Mouse (Mus musculus): ENCODE measurements at regions not wholly inside any gene's neighbourhood (a gene's known extent, or its start where the extent isn't known, plus 50 kb on each side); places are given as distances from the start of the nearest gene placed in this dataset.

GRCm38 (mm10) chr13:53055697-53056096 lies 74.8 kb upstream of the Nfil3 start:
- Histone ChIP-seq H3K36me3 (replicated peaks; ENCODE audit: control insufficient read depth, insufficient read depth) (no peaks in the 10 kb centered on the region), H3K4me3 (replicated peaks; ENCODE audit: low read length) (no peak overlapping the region), H3K27me3 (ENCODE audit: control insufficient read depth, insufficient read depth, low read length) (no peaks in the 10 kb centered on the region), H3K27ac (no peak overlapping the region), H3K4me2 (replicated peaks) (no peak overlapping the region), H3K4me1 (replicated peaks; ENCODE audit: control insufficient read depth, insufficient read depth, low read length) (no peaks in the 10 kb centered on the region), H3K9me3 (ENCODE audit: control insufficient read depth, low read length) (no peaks in the 10 kb centered on the region), H3K9ac (no peak overlapping the region)
- DNase-seq (ENCODE audit: low spot score): no peak
- ATAC-seq (ENCODE audit: low FRiP score): no peak
- whole genome bisulfite sequencing: 83% methylated on average over 6 of the region's 6 CpGs

GRCm38 (mm10) chr13:53053211-53053610 lies 72.3 kb upstream of the Nfil3 start:
- H3K9me3 ChIP-seq (ENCODE audit: control insufficient read depth, low read length): no peaks in the 10 kb centered on the region
- WGBS: 87% methylated on average over 8 of the region's 8 CpGs
- no peak overlapping the region for H3K9ac ChIP-seq
- H3K27ac ChIP-seq: peak overlapping the region; percentile 53; the same call in 1 of the 2 replicates
- no peaks in the 10 kb centered on the region for H3K4me1 ChIP-seq (replicated peaks; ENCODE audit: control insufficient read depth, insufficient read depth, low read length)
- no peak overlapping the region for H3K4me3 ChIP-seq (replicated peaks; ENCODE audit: low read length)
- no peaks in the 10 kb centered on the region for H3K36me3 ChIP-seq (replicated peaks; ENCODE audit: control insufficient read depth, insufficient read depth)
- no peak overlapping the region for H3K4me2 ChIP-seq (replicated peaks)
- DNase-seq (ENCODE audit: low spot score) (no peak), ATAC-seq (ENCODE audit: low FRiP score) (no peak)
- no peaks in the 10 kb centered on the region for H3K27me3 ChIP-seq (ENCODE audit: control insufficient read depth, insufficient read depth, low read length)

GRCm38 (mm10) chr13:53052806-53053205 lies 71.9 kb upstream of the Nfil3 start:
- Histone ChIP-seq H3K27me3 (ENCODE audit: control insufficient read depth, insufficient read depth, low read length) (no peaks in the 10 kb centered on the region), H3K4me2 (replicated peaks) (no peak overlapping the region), H3K9me3 (ENCODE audit: control insufficient read depth, low read length) (no peaks in the 10 kb centered on the region), H3K4me1 (replicated peaks; ENCODE audit: control insufficient read depth, insufficient read depth, low read length) (no peaks in the 10 kb centered on the region), H3K9ac (no peak overlapping the region), H3K4me3 (replicated peaks; ENCODE audit: low read length) (no peak overlapping the region), H3K36me3 (replicated peaks; ENCODE audit: control insufficient read depth, insufficient read depth) (no peaks in the 10 kb centered on the region), H3K27ac (no peak overlapping the region)
- ATAC-seq (ENCODE audit: low FRiP score) (no peak; the same call in 1 of the 2 replicates), DNase-seq (ENCODE audit: low spot score) (peak; percentile 38)
- WGBS: 77% methylated on average over 14 of the region's 14 CpGs

GRCm38 (mm10) chr13:53052188-53052587 lies 71.3 kb upstream of the Nfil3 start:
- no peak for ATAC-seq (ENCODE audit: low FRiP score)
- no peak overlapping the region for H3K4me2 ChIP-seq (replicated peaks)
- H3K4me1 ChIP-seq (replicated peaks; ENCODE audit: control insufficient read depth, insufficient read depth, low read length): no peaks in the 10 kb centered on the region
- H3K4me3 ChIP-seq (replicated peaks; ENCODE audit: low read length): no peak overlapping the region
- H3K27ac ChIP-seq: no peak overlapping the region
- 85% methylated on average over 10 of the region's 10 CpGs for WGBS
- H3K27me3 ChIP-seq (ENCODE audit: control insufficient read depth, insufficient read depth, low read length): no peaks in the 10 kb centered on the region
- no peaks in the 10 kb centered on the region for H3K36me3 ChIP-seq (replicated peaks; ENCODE audit: control insufficient read depth, insufficient read depth)
- no peaks in the 10 kb centered on the region for H3K9me3 ChIP-seq (ENCODE audit: control insufficient read depth, low read length)
- H3K9ac ChIP-seq: no peak overlapping the region
- DNase-seq (ENCODE audit: low spot score): no peak

GRCm38 (mm10) chr13:53051386-53051785 lies 70.5 kb upstream of the Nfil3 start:
- DNase-seq (ENCODE audit: low spot score) (no peak), ATAC-seq (ENCODE audit: low FRiP score) (no peak)
- 85% methylated on average over 6 of the region's 6 CpGs for WGBS
- Histone ChIP-seq H3K9ac (no peak overlapping the region), H3K36me3 (replicated peaks; ENCODE audit: control insufficient read depth, insufficient read depth) (no peaks in the 10 kb centered on the region), H3K27me3 (ENCODE audit: control insufficient read depth, insufficient read depth, low read length) (no peaks in the 10 kb centered on the region), H3K27ac (no peak overlapping the region), H3K4me1 (replicated peaks; ENCODE audit: control insufficient read depth, insufficient read depth, low read length) (no peaks in the 10 kb centered on the region), H3K9me3 (ENCODE audit: control insufficient read depth, low read length) (no peaks in the 10 kb centered on the region), H3K4me2 (replicated peaks) (no peak overlapping the region), H3K4me3 (replicated peaks; ENCODE audit: low read length) (no peak overlapping the region)

- no peak overlapping the region for H3K4me2 ChIP-seq (replicated peaks)
- no peak overlapping the region for H3K27ac ChIP-seq
- no peaks in the 10 kb centered on the region for H3K4me1 ChIP-seq (replicated peaks; ENCODE audit: control insufficient read depth, insufficient read depth, low read length)
- no peaks in the 10 kb centered on the region for H3K27me3 ChIP-seq (ENCODE audit: control insufficient read depth, insufficient read depth, low read length)
- ATAC-seq (ENCODE audit: low FRiP score) (no peak), DNase-seq (ENCODE audit: low spot score) (no peak)
- no peaks in the 10 kb centered on the region for H3K36me3 ChIP-seq (replicated peaks; ENCODE audit: control insufficient read depth, insufficient read depth)
- WGBS: 92% methylated on average over 15 of the region's 15 CpGs
- no peak overlapping the region for H3K4me3 ChIP-seq (replicated peaks; ENCODE audit: low read length)
- no peaks in the 10 kb centered on the region for H3K9me3 ChIP-seq (ENCODE audit: control insufficient read depth, low read length)
- H3K9ac ChIP-seq: no peak overlapping the region
These were observed 68.3 kb upstream of the Nfil3 start for GRCm38 (mm10) chr13:53049176-53049575.

- no peak overlapping the region for H3K9ac ChIP-seq
- H3K9me3 ChIP-seq (ENCODE audit: control insufficient read depth, low read length): no peaks in the 10 kb centered on the region
- H3K27ac ChIP-seq: no peak overlapping the region
- WGBS: 85% methylated on average over 10 of the region's 10 CpGs
- no peaks in the 10 kb centered on the region for H3K36me3 ChIP-seq (replicated peaks; ENCODE audit: control insufficient read depth, insufficient read depth)
- H3K27me3 ChIP-seq (ENCODE audit: control insufficient read depth, insufficient read depth, low read length): no peaks in the 10 kb centered on the region
- H3K4me1 ChIP-seq (replicated peaks; ENCODE audit: control insufficient read depth, insufficient read depth, low read length): no peaks in the 10 kb centered on the region
- H3K4me2 ChIP-seq (replicated peaks): no peak overlapping the region
- no peak for DNase-seq (ENCODE audit: low spot score)
- H3K4me3 ChIP-seq (replicated peaks; ENCODE audit: low read length): no peak overlapping the region
- no peak for ATAC-seq (ENCODE audit: low FRiP score)
These were observed 52.5 kb upstream of the Nfil3 start for GRCm38 (mm10) chr13:53033189-53033943.

Measured in hindbrain, embryonic 14.5 days (tissue).